Mouse (Mus musculus) urinary bladder, postnatal 10 days (tissue): ENCODE measurements around the gene Taf1d.
"Not testable (repeated sequence)": the region's sequence is repeated elsewhere in the genome, so short reads cannot be mapped to it uniquely, and the experiment has no call there.

Source experiments
- DNase-seq: peaks from one replicate; pipeline ENCODE4 v3.0.0; 2022; ENCODE audit warnings: low spot score

Taf1d gene

GRCm38 (mm10) chr9:15308254-15308653, 2.2 kb downstream of the Taf1d start:
- no peak for DNase-seq

- no peak for DNase-seq
Observed at GRCm38 (mm10) chr9:15309425-15309824, 3.4 kb downstream of the Taf1d start.

- DNase-seq: no peak
Observed at GRCm38 (mm10) chr9:15310179-15310578, 4.2 kb downstream of the Taf1d start.

GRCm38 (mm10) chr9:15312054-15312735, 6.2 kb downstream of the Taf1d start:
- no peak for DNase-seq

- no peak for DNase-seq
Observed at GRCm38 (mm10) chr9:15313633-15314032, 7.6 kb downstream of the Taf1d start.

- no peak for DNase-seq
Observed at GRCm38 (mm10) chr9:15314619-15315018, 8.6 kb downstream of the Taf1d start.

DNA sequence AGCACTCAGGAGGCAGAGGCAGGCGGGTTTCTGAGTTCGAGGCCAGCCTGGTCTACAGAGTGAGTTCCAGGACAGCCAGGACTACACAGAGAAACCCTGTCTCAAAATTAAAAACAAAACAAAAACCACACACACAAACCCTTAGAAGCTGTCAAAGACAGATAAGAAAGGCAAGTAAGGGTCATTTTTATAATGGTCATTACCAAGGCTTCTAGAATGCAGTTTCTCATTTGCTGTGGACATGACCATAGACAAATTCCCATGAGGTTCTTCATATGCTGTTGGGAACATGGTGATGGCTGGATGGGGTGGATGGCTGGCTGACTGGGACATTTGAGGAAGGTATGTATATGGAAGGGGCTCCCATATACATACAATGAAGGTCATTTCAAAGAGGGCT, 10.3 kb downstream of the Taf1d start:
- not testable (repeated sequence) for DNase-seq

GRCm38 (mm10) chr9:15317223-15318169, 11.5 kb downstream of the Taf1d start:
- DNase-seq: no peak

DNA sequence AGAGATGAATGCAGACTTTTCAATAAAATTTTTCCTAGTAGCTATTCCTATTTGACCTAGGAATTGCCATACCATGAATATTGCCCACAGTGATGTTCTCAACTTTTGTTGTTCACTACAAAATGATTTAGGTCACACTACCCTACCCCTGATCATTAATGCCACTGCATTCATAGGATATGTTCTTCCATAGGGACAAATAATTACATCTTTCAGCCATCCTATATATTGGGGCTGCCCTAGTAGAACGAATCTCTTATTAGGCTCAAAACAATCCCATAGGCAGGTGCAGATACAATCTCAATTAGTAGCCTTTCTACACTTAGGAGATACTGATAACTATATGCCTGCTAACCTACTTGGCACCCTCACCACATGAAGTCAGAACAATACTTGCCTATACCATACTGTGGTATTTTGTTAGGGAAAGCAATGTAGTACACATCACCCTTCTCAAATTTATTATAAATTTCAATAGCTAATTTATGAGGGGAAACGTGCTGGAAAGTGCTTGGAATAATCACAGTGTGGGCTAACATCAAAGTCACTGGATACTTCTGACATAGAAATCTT, 12.2 kb downstream of the Taf1d start:
- no peak for DNase-seq

DNA sequence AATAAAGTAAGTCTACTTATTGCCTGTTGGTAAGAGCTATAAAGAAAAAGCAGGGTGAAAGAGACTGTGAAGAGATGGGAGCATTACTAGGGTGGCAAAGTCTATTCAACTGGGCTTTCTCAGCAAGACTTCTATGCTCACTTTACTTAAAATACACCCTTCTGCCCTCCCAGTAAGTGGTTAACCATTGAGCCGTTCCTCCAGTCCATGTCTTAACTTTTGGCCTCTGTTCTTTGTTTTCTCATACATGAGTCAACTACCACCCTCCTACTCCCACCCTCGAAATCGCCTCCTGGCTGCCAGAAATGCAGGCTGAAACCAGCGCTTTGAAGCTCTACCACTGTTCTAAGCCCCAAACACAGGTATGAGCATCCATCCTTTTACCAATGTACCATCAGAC, 31.8 kb downstream of the Taf1d start:
- DNase-seq: no peak

DNA sequence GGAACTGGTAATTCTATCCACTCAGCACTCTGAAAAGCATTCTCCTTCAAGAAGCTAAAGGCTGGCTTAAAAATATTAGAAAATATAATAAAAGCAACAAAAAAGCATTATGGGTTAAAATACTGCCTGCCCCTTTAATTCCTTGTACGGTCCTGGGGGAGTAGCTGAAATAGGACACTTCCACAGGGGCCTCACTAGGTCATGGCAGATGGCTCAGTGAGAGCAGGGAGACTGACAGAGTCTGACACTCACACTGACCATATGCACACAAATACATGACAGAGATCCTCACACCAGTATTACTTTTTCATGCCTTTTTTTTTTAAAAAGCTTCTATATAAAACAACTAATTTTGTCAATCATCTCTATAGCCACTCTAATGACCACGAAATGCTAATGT, 43.9 kb downstream of the Taf1d start:
- DNase-seq: no peak

DNA sequence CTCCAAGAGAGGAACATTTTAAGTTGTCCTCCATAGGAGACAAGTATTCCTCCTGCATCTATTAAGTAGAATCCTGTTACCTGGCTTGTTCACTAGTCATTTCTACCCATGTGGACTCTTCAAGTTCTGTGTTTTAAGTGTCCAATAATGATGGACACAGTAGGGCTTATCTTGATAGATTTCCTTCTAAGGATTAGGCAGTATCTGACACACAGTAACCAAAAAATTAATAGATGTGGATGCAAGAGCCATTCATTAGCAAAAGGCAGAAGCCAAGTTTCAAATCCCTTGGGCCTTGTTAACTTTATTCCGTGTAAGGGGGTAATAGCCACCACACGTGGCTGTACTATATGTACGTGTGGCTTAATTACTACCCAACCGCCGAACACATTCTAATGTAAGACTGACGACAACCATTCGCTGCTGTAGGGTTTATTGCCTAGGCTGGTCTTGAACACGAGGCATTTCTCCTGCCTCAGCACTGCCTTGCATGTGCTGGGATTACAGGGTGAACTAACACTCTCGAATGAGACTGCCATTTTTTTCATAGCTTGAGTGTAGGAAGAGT, 51.0 kb downstream of the Taf1d start:
- DNase-seq: no peak

GRCm38 (mm10) chr9:15357484-15358275, 51.7 kb downstream of the Taf1d start, which contains the start of gene Cep295:
Cep295 (minus strand) TSS chr9:15357788.
- DNase-seq: peak; percentile 88

DNA sequence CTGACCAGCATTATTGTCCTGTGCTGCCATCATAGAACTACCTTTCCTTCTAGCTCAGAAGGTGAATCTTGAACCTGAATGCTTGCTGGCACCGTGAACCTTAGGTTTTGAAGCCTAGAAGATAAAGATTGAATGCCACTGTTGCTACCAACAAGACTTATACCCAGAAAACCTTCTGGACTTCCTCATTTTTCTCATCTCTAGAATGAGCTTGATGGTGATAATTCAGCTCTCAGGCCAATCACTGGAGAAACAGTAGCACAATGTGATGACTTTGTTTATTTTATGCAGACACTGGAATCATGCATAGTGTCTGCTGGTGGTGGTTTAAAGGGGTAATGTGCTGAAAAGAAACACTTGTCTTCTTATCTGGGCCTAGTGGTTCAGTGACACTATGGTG, 58.8 kb downstream of the Taf1d start:
- no peak for DNase-seq

DNA sequence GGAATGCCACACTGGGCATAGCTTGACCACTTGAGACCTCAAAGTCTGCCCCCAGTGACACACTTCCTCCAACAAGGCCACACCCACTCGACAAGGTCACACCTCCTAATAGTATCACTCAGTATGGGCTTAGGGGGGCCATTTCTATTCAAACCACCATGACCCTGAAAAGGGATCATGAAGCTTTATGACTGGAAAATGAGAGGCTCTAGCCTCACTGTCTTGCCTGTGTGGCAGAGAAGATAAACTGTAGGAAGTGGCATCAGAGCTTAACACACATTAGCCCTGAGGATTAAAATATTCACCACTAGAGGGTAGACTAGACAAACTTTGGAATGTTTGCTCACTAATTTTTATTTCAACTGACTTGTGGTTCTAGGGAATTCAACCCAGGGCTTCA, 59.8 kb downstream of the Taf1d start:
- DNase-seq: no peak

- DNase-seq: no peak
Observed at GRCm38 (mm10) chr9:15366260-15366659, 60.2 kb downstream of the Taf1d start.
